Mouse (Mus musculus) kidney, embryonic 15.5 days (tissue): ENCODE results near the gene Arhgap20. TPM values are rescaled to one million over a fixed set of nuclear protein-coding genes. Genes with fewer than 3 reads are reported as not detected.
A peak's percentile ranks its signal among the peaks of the same experiment; 100 is the strongest.

Source experiments
- ATAC-seq: fragments of 200-750 bp; cut with Nextera tagmentation; replicated peaks from 2 replicates; pipeline ENCODE4 v1.8.0; 2017; ENCODE audit warnings: moderate TSS enrichment; ENCODE audit not compliant: low FRiP score
- H3K27ac ChIP-seq: fragments of 300-500 bp; sonication (generic); 2 replicates; pipeline ENCODE4 v1.5.1; 2015; ENCODE audit warnings: mild to moderate bottlenecking, inconsistent platforms
- H3K27me3 ChIP-seq: fragments of 300-500 bp; sonication (generic); 2 replicates; pipeline ENCODE4 v1.6.1; 2015; ENCODE audit warnings: inconsistent platforms
- H3K36me3 ChIP-seq: fragments of 300-500 bp; sonication (generic); 2 replicates; pipeline ENCODE4 v1.6.1; 2015; ENCODE audit warnings: inconsistent platforms
- H3K4me1 ChIP-seq: fragments of 300-500 bp; sonication (generic); 2 replicates; pipeline ENCODE4 v1.6.1; 2015; ENCODE audit warnings: inconsistent platforms
- H3K4me2 ChIP-seq: fragments of 300-500 bp; sonication (generic); 2 replicates; pipeline ENCODE4 v1.6.1; 2015; ENCODE audit warnings: moderate library complexity, mild to moderate bottlenecking, inconsistent platforms
- H3K4me3 ChIP-seq: fragments of 300-500 bp; sonication (generic); replicated peaks from 2 replicates; pipeline ENCODE4 v1.5.1; 2015; ENCODE audit warnings: mild to moderate bottlenecking, inconsistent platforms
- H3K9ac ChIP-seq: fragments of 300-500 bp; sonication (generic); 2 replicates; pipeline ENCODE4 v1.6.1; 2015; ENCODE audit warnings: mild to moderate bottlenecking, inconsistent platforms
- H3K9me3 ChIP-seq: fragments of 300-500 bp; sonication (generic); replicated peaks from 2 replicates; pipeline ENCODE4 v1.6.1; 2016; ENCODE audit warnings: inconsistent platforms
- WGBS: fragments of 180-500 bp; shearing (Covaris S2); methylation state at CpG from one replicate; pipeline ENCODE4 v1.1.7; 2015; ENCODE audit warnings: mixed read lengths; 5-methylcytosine and 5-hydroxymethylcytosine counted together
- polyA plus RNA-seq: library from polyadenylated mRNA; unstranded; fragments of >200 nt; fragmentation: Nextera tagmentation; extraction: Ambion mirVana; gene quantifications from 2 replicates; pipeline ENCODE4 v1.2.1, GENCODE M21; 2015

Arhgap20 gene
- 3.5 and 6.0 TPM in 2 replicates for polyA plus RNA-seq

GRCm38 (mm10) chr9:51764921-51765416 lies at the start of gene Arhgap20:
Arhgap20 (plus strand) TSS chr9:51765337.
- Histone ChIP-seq H3K9ac (peak within 1 kb of the TSS; percentile 65), H3K9me3 (no peaks in the 10 kb centered on the region), H3K4me3 (peak within 1 kb of the TSS; percentile 77), H3K36me3 (no peaks in the 10 kb centered on the region), H3K4me1 (peaks cover 29% of the 10 kb centered on the region), H3K4me2 (peak within 1 kb of the TSS; percentile 87), H3K27me3 (peaks cover 47% of the 10 kb centered on the region), H3K27ac (peak within 1 kb of the TSS; percentile 63; the same call in 1 of the 2 replicates)
- peak; percentile 95 for ATAC-seq
- WGBS, result under 1% methylated on average over 68 of the region's 77 CpGs

- H3K27ac ChIP-seq, result no peak overlapping the region
- ATAC-seq, result no peak
- no peaks in the 10 kb centered on the region for H3K36me3 ChIP-seq
- H3K4me2 ChIP-seq, result no peak overlapping the region
- 95% methylated on average over 3 of the region's 3 CpGs for WGBS
- H3K9me3 ChIP-seq, result no peaks in the 10 kb centered on the region
- H3K4me1 ChIP-seq, result no peaks in the 10 kb centered on the region
- no peaks in the 10 kb centered on the region for H3K27me3 ChIP-seq
- H3K4me3 ChIP-seq, result no peak overlapping the region
- H3K9ac ChIP-seq, result no peak overlapping the region
Measured at GRCm38 (mm10) chr9:51718793-51719192, 46.3 kb upstream of the Arhgap20 start.

GRCm38 (mm10) chr9:51727960-51728359 lies 37.2 kb upstream of the Arhgap20 start:
- 43% methylated on average over 6 of the region's 6 CpGs for WGBS
- H3K9ac ChIP-seq, result no peak overlapping the region
- ATAC-seq, result no peak

GRCm38 (mm10) chr9:51735180-51736034 lies 29.7 kb upstream of the Arhgap20 start:
- 36% methylated on average over 9 of the region's 9 CpGs for WGBS
- no peak overlapping the region for H3K4me2 ChIP-seq
- H3K27ac ChIP-seq, result no peak overlapping the region
- no peak for ATAC-seq
- no peak overlapping the region for H3K9ac ChIP-seq
- H3K9me3 ChIP-seq, result no peaks in the 10 kb centered on the region
- H3K4me3 ChIP-seq, result no peak overlapping the region
- H3K36me3 ChIP-seq, result no peaks in the 10 kb centered on the region
- H3K27me3 ChIP-seq, result no peaks in the 10 kb centered on the region
- no peaks in the 10 kb centered on the region for H3K4me1 ChIP-seq

More at GRCm38 (mm10) chr9:51727960-51728359, 37.2 kb upstream of the Arhgap20 start:
- Histone ChIP-seq H3K36me3 (no peaks in the 10 kb centered on the region), H3K9me3 (no peaks in the 10 kb centered on the region), H3K4me1 (no peaks in the 10 kb centered on the region), H3K27me3 (no peaks in the 10 kb centered on the region), H3K4me2 (no peak overlapping the region), H3K27ac (peak overlapping the region; percentile 54; the same call in 1 of the 2 replicates), H3K4me3 (no peak overlapping the region)

GRCm38 (mm10) chr9:51736750-51737368 lies 28.3 kb upstream of the Arhgap20 start:
- Histone ChIP-seq H3K27me3 (no peaks in the 10 kb centered on the region), H3K9ac (no peak overlapping the region), H3K4me2 (no peak overlapping the region), H3K27ac (no peak overlapping the region), H3K4me1 (no peaks in the 10 kb centered on the region), H3K36me3 (no peaks in the 10 kb centered on the region), H3K4me3 (no peak overlapping the region), H3K9me3 (no peaks in the 10 kb centered on the region)
- ATAC-seq, result no peak
- 76% methylated on average over 5 of the region's 5 CpGs for WGBS

GRCm38 (mm10) chr9:51738349-51738748 lies 26.8 kb upstream of the Arhgap20 start:
- Histone ChIP-seq H3K27me3 (no peaks in the 10 kb centered on the region), H3K4me1 (no peaks in the 10 kb centered on the region), H3K36me3 (no peaks in the 10 kb centered on the region), H3K27ac (no peak overlapping the region), H3K9ac (no peak overlapping the region), H3K4me2 (no peak overlapping the region), H3K9me3 (no peaks in the 10 kb centered on the region), H3K4me3 (no peak overlapping the region)
- WGBS, result 92% methylated on average over 9 of the region's 9 CpGs
- ATAC-seq, result no peak

- no peak for ATAC-seq
- no peak overlapping the region for H3K4me2 ChIP-seq
- H3K9ac ChIP-seq, result no peak overlapping the region
- H3K27ac ChIP-seq, result no peak overlapping the region
- 89% methylated on average over 4 of the region's 4 CpGs for WGBS
- H3K27me3 ChIP-seq, result no peaks in the 10 kb centered on the region
- H3K4me1 ChIP-seq, result no peaks in the 10 kb centered on the region
- no peak overlapping the region for H3K4me3 ChIP-seq
- no peaks in the 10 kb centered on the region for H3K9me3 ChIP-seq
- no peaks in the 10 kb centered on the region for H3K36me3 ChIP-seq
Measured at GRCm38 (mm10) chr9:51739826-51740225, 25.3 kb upstream of the Arhgap20 start.

GRCm38 (mm10) chr9:51750144-51750543 lies 15.0 kb upstream of the Arhgap20 start:
- no peak; the same call in 1 of the 2 replicates for ATAC-seq
- Histone ChIP-seq H3K4me1 (peaks cover 8% of the 10 kb centered on the region), H3K27ac (no peak overlapping the region), H3K9ac (no peak overlapping the region), H3K4me2 (0 out of 2 replicates have a peak overlapping the region, but pooled peaks have one; percentile 9), H3K4me3 (no peak overlapping the region), H3K9me3 (no peaks in the 10 kb centered on the region), H3K36me3 (no peaks in the 10 kb centered on the region), H3K27me3 (peaks cover 4% of the 10 kb centered on the region; the same call in 1 of the 2 replicates)
- WGBS, result 32% methylated on average over 4 of the region's 4 CpGs

- Histone ChIP-seq H3K27ac (no peak overlapping the region), H3K4me3 (no peak overlapping the region), H3K4me1 (peaks cover 15% of the 10 kb centered on the region), H3K4me2 (no peak overlapping the region), H3K36me3 (no peaks in the 10 kb centered on the region), H3K9me3 (no peaks in the 10 kb centered on the region), H3K27me3 (peaks cover 31% of the 10 kb centered on the region), H3K9ac (no peak overlapping the region)
- ATAC-seq, result no peak
- WGBS, result 43% methylated on average over 2 of the region's 2 CpGs
Measured at GRCm38 (mm10) chr9:51761003-51761402, 4.1 kb upstream of the Arhgap20 start.

- ATAC-seq, result peak; percentile 52
- Histone ChIP-seq H3K9me3 (no peaks in the 10 kb centered on the region), H3K4me3 (peak overlapping the region; percentile 77), H3K27ac (peak overlapping the region; percentile 63; the same call in 1 of the 2 replicates), H3K4me1 (peaks cover 29% of the 10 kb centered on the region), H3K27me3 (peaks cover 48% of the 10 kb centered on the region), H3K4me2 (peak overlapping the region; percentile 87), H3K36me3 (no peaks in the 10 kb centered on the region), H3K9ac (peak overlapping the region; percentile 65)
- WGBS, result 5% methylated on average over 12 of the region's 12 CpGs
Measured at GRCm38 (mm10) chr9:51764041-51764875, 879 bp upstream of the Arhgap20 start.

- H3K27ac ChIP-seq, result no peak overlapping the region
- under 1% methylated on average over 58 of the region's 58 CpGs for WGBS
- ATAC-seq, result peak; percentile 37
Measured at GRCm38 (mm10) chr9:51765417-51766174, 459 bp downstream of the Arhgap20 start.

More at GRCm38 (mm10) chr9:51765417-51766174, 459 bp downstream of the Arhgap20 start:
- Histone ChIP-seq H3K9ac (peak overlapping the region; percentile 65), H3K4me1 (peaks cover 29% of the 10 kb centered on the region), H3K4me3 (peak overlapping the region; percentile 77), H3K36me3 (no peaks in the 10 kb centered on the region), H3K27me3 (peaks cover 47% of the 10 kb centered on the region), H3K4me2 (peak overlapping the region; percentile 87), H3K9me3 (no peaks in the 10 kb centered on the region)
